In genomic region chr7:16033580-16034461, GRCm38 (mm10) we compare ENCODE assay signal across 21 mouse cellular contexts. TPM values are rescaled to one million over a fixed set of nuclear protein-coding genes. Genes with fewer than 3 reads are reported as not detected.
A peak's percentile ranks its signal among the peaks of the same experiment; 100 is the strongest.
DNase-seq lines count a peak whose midpoint lies in the region; ATAC-seq and TF ChIP-seq lines count a peak whose summit lies in the region.
"Had no signal": no experiment of that assay in that cellular context is flagged by ENCODE, and none has a peak within 500 bp of the region (broad histone marks: within the 10 kb centered on the region; RNA-seq: fewer than 3 reads in every experiment).

No protein-coding gene starts in this region.

- H3K4me3 ChIP-seq in embryonic facial prominence, embryonic 11.5 days (ENCODE audit: low read depth, low read length): no peak overlapping the region
- no peak overlapping the region for H3K4me3 ChIP-seq in embryonic facial prominence, embryonic 10.5 days
- no peak overlapping the region for H3K4me3 ChIP-seq in kidney, adult 2 months (ENCODE audit: insufficient read depth, low read depth, low read length)
- H3K4me3 ChIP-seq in forebrain, embryonic 12.5 days (replicated peaks): no peak overlapping the region
- H3K4me3 ChIP-seq: forebrain, embryonic 15.5 days; liver, embryonic 13.5 days; megakaryocyte, embryonic 14.5 days had no signal

- 0 out of 2 replicates have a peak, but pooled peaks have one; percentile 35 for ATAC-seq in embryonic facial prominence, embryonic 11.5 days (replicated peaks; ENCODE audit: insufficient number of reproducible peaks, low FRiP score, low TSS enrichment, low read depth)
- ATAC-seq in erythroid progenitor cell, adult 5-6 weeks (replicated peaks; ENCODE audit: low FRiP score, poor library complexity, severe bottlenecking): 0 out of 2 replicates have a peak, but pooled peaks have one; percentile 21
- ATAC-seq in forebrain, embryonic 12.5 days (ENCODE audit: low FRiP score): no peak
- ATAC-seq: forebrain, embryonic 15.5 days; lung, postnatal 0 days had no signal

- TF ChIP-seq CTCF in kidney, adult 2 months (conservative IDR thresholded peaks at IDR 0.05; ENCODE audit: insufficient read depth, insufficient read length, low read depth, low read length): no peak

- no peaks in the 10 kb centered on the region for H3K4me1 ChIP-seq in embryonic facial prominence, embryonic 11.5 days (ENCODE audit: control insufficient read depth, insufficient read depth, low read length)
- peaks cover 3% of the 10 kb centered on the region; the same call in 1 of the 2 replicates for H3K4me1 ChIP-seq in embryonic facial prominence, embryonic 10.5 days
- H3K4me1 ChIP-seq in kidney, adult 2 months (ENCODE audit: control insufficient read depth, insufficient read depth, low read length): peaks cover 16% of the 10 kb centered on the region
- peaks cover 2% of the 10 kb centered on the region; the same call in 1 of the 2 replicates for H3K4me1 ChIP-seq in forebrain, embryonic 12.5 days

- no peaks in the 10 kb centered on the region for H3K36me3 ChIP-seq in embryonic facial prominence, embryonic 11.5 days (replicated peaks; ENCODE audit: control insufficient read depth, insufficient read depth, low read depth, low read length)
- peaks cover 48% of the 10 kb centered on the region for H3K36me3 ChIP-seq in embryonic facial prominence, embryonic 10.5 days (replicated peaks)
- no peaks in the 10 kb centered on the region for H3K36me3 ChIP-seq in kidney, adult 2 months (ENCODE audit: control insufficient read depth, insufficient read depth, low read length)
- H3K36me3 ChIP-seq in forebrain, embryonic 12.5 days (replicated peaks): peaks cover 19% of the 10 kb centered on the region
- H3K36me3 ChIP-seq: forebrain, embryonic 15.5 days; liver, embryonic 13.5 days had no signal

- H3K9me3 ChIP-seq in embryonic facial prominence, embryonic 11.5 days (replicated peaks; ENCODE audit: control insufficient read depth, low read length): no peaks in the 10 kb centered on the region; the same call in 1 of the 2 replicates
- H3K9me3 ChIP-seq in embryonic facial prominence, embryonic 10.5 days: peaks cover 7% of the 10 kb centered on the region; the same call in 1 of the 2 replicates
- no peaks in the 10 kb centered on the region for H3K9me3 ChIP-seq in forebrain, embryonic 12.5 days
- H3K9me3 ChIP-seq: forebrain, embryonic 15.5 days; liver, embryonic 13.5 days; megakaryocyte, embryonic 14.5 days had no signal

- H3K4me2 ChIP-seq in embryonic facial prominence, embryonic 11.5 days (ENCODE audit: low read depth, low read length): no peak overlapping the region
- H3K4me2 ChIP-seq in forebrain, embryonic 12.5 days: no peak overlapping the region
- H3K4me2 ChIP-seq: forebrain, embryonic 15.5 days; liver, embryonic 13.5 days had no signal

- DNase-seq in embryonic facial prominence, embryonic 11.5 days (ENCODE audit: low spot score): no peak
- DNase-seq in embryonic facial prominence, embryonic 10.5 days (ENCODE audit: low spot score): no peak
- peak; percentile 59 for DNase-seq in kidney, adult 2 months
- DNase-seq in kidney, postnatal 14 days: no peak
- peak; percentile 27 to 72 for DNase-seq in kidney, postnatal 25 days
- no peak for DNase-seq in B cell, adult 2 months
- DNase-seq: cerebellum, postnatal 25 days; liver, embryonic 13.5 days; right cerebral cortex, adult 18-20 months; spleen, adult 18-20 months had no signal

- no peak overlapping the region for H3K27ac ChIP-seq in embryonic facial prominence, embryonic 11.5 days (replicated peaks; ENCODE audit: low read depth, low read length)
- H3K27ac ChIP-seq in embryonic facial prominence, embryonic 10.5 days (replicated peaks): no peak overlapping the region
- peak overlapping the region; percentile 26; the same call in 1 of the 2 replicates for H3K27ac ChIP-seq in kidney, adult 2 months (ENCODE audit: insufficient read depth, low read depth, low read length)
- no peak overlapping the region for H3K27ac ChIP-seq in forebrain, embryonic 12.5 days
- H3K27ac ChIP-seq: forebrain, embryonic 15.5 days; liver, embryonic 13.5 days had no signal

- no peaks in the 10 kb centered on the region for H3K27me3 ChIP-seq in embryonic facial prominence, embryonic 11.5 days (ENCODE audit: control insufficient read depth, insufficient read depth, low read length)
- H3K27me3 ChIP-seq in embryonic facial prominence, embryonic 10.5 days (replicated peaks; ENCODE audit: low read depth, poor library complexity, severe bottlenecking): no peaks in the 10 kb centered on the region
- H3K27me3 ChIP-seq in kidney, adult 2 months (replicated peaks; ENCODE audit: control insufficient read depth, insufficient read depth, low read length): no peaks in the 10 kb centered on the region
- no peaks in the 10 kb centered on the region for H3K27me3 ChIP-seq in forebrain, embryonic 12.5 days
- H3K27me3 ChIP-seq: forebrain, embryonic 15.5 days; liver, embryonic 13.5 days; megakaryocyte, embryonic 14.5 days had no signal

- no peak overlapping the region for H3K9ac ChIP-seq in embryonic facial prominence, embryonic 11.5 days (replicated peaks; ENCODE audit: low read length)
- no peak overlapping the region for H3K9ac ChIP-seq in forebrain, embryonic 12.5 days
- H3K9ac ChIP-seq: forebrain, embryonic 15.5 days; liver, embryonic 13.5 days had no signal

- no peak for TF ChIP-seq POLR2A in kidney, adult 2 months (IDR thresholded peaks at IDR 0.05; ENCODE audit: low read depth, low read length)

- WGBS in embryonic facial prominence, embryonic 11.5 days: 92% methylated on average over 8 of the region's 8 CpGs
- 92% methylated on average over 8 of the region's 8 CpGs for WGBS in embryonic facial prominence, embryonic 10.5 days
- WGBS in kidney, adult 2 months: 55% methylated on average over 8 of the region's 8 CpGs
- WGBS in forebrain, embryonic 12.5 days: 93% methylated on average over 8 of the region's 8 CpGs

RNA-seq across cellular contexts. Expression of gene Bicra, which starts 13.9 kb away (rescaled TPM):
- 4.2 and 5.9 TPM in 2 replicates for polyA plus RNA-seq in embryonic facial prominence, embryonic 11.5 days (2014; fragmentation: Nextera tagmentation; extraction: Ambion mirVana)
- polyA plus RNA-seq in embryonic facial prominence, embryonic 10.5 days (2016; fragmentation: Nextera tagmentation; extraction: Ambion mirVana): 8.9 and 9.2 TPM in 2 replicates
- polyA plus RNA-seq in kidney, adult 2 months (2012; rRNA removed): 7.9 and 8.6 TPM in 2 replicates
- total RNA-seq in erythroid progenitor cell, adult 5-6 weeks (2015; ENCODE audit: low replicate concordance): 5.4 and 16.6 TPM in 2 replicates
- total RNA-seq in erythroid progenitor cell, adult 5-6 weeks (2017; ENCODE audit: low replicate concordance): 1.9 and 2.0 TPM in 2 replicates
- 9.1 and 9.5 TPM in 2 replicates for polyA plus RNA-seq in forebrain, embryonic 12.5 days (2016; fragmentation: Nextera tagmentation; extraction: Ambion mirVana)

RNA-seq across cellular contexts. Expression of gene Zfp541, which starts 27.8 kb away (rescaled TPM):
- polyA plus RNA-seq in embryonic facial prominence, embryonic 11.5 days (2014; fragmentation: Nextera tagmentation; extraction: Ambion mirVana): not detected in 2 replicates
- polyA plus RNA-seq in embryonic facial prominence, embryonic 10.5 days (2016; fragmentation: Nextera tagmentation; extraction: Ambion mirVana): 0.05 TPM in 1 of 2 replicates, not detected in the other
- polyA plus RNA-seq in kidney, adult 2 months (2012; rRNA removed): 0.03 TPM in 1 of 2 replicates, not detected in the other
- not detected in 2 replicates for total RNA-seq in erythroid progenitor cell, adult 5-6 weeks (2015; ENCODE audit: low replicate concordance)
- total RNA-seq in erythroid progenitor cell, adult 5-6 weeks (2017; ENCODE audit: low replicate concordance): not detected in 2 replicates
- polyA plus RNA-seq in forebrain, embryonic 12.5 days (2016; fragmentation: Nextera tagmentation; extraction: Ambion mirVana): not detected in 2 replicates
- total RNA-seq: adrenal gland, adult 18-20 months; gastrocnemius, adult 8-10 months; heart, adult 8-10 months; hematopoietic stem cell, adult 5-6 weeks; MEL had no signal
- polyA plus RNA-seq: forebrain, embryonic 15.5 days; limb, embryonic 11.5 days; liver, embryonic 13.5 days; lung, postnatal 0 days had no signal

Comparison
In these comparisons a context has a peak if more than half of its experiments do, and no peak if none do; other contexts are left out.
1. DNase-seq: peak in kidney, adult 2 months (single experiment) and kidney, postnatal 25 days (2 of 2); none in embryonic facial prominence, embryonic 11.5 days (single experiment), embryonic facial prominence, embryonic 10.5 days (single experiment), kidney, postnatal 14 days (single experiment) and B cell, adult 2 months (0 of 2).